Mouse (Mus musculus) megakaryocyte, embryonic 14.5 days (primary cell): ENCODE measurements around the gene Ccnd3.

ENCODE experiments used
- FLI1 ChIP-seq: IDR thresholded peaks from 2 replicates; pipeline ENCODE4 v1.6.1; 2012; ENCODE audit warnings: low read length, inconsistent platforms, mixed read lengths
- GATA1 ChIP-seq: IDR thresholded peaks from 3 replicates; pipeline ENCODE4 v1.6.1; 2012; ENCODE audit warnings: mixed read lengths, low read length, inconsistent platforms, borderline replicate concordance

GRCm38 (mm10) chr17:47601389-47601755 is 96.5 kb downstream of the Ccnd3 start:
- TF ChIP-seq GATA1 (no peak), FLI1 (no peak)
